In the genomic region with DNA sequence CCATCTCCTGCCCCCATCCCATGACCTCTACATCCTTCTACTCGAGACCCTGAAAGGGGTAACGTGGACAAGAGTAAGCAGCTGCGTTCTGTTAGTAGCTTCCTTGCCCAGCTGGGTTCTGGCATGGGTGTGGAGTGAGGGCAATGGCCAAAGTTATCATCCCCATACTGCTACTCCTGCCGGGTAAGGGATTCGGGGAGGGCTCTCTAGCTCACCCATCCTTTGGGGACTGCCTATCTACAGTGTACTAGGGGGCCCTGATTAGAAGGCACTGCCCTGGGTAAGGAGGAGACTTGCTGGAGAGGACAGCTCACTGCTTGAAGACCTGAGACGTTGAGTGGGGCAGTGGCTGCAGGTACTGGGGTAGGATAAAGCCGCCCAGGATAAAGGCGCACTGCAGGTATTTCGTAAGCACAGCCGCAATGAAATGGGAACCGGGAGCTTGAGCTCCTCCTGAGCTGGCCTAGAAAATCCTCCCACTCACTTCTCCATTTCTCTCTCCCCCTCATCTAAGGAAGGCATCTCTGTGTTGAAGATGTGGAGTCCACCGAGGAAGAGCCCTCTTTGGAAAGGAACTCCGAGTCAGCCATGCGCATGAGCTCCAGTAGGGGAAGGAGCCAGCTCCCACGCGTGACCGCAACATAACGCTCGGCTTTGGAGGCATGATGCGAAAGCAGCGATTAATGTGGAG, we compare ENCODE assay signal across 39 mouse cellular contexts. TPM values are rescaled to one million over a fixed set of nuclear protein-coding genes. Genes with fewer than 3 reads are reported as not detected.
A peak's percentile ranks its signal among the peaks of the same experiment; 100 is the strongest.
DNase-seq lines count a peak whose midpoint lies in the region; ATAC-seq lines count a peak whose summit lies in the region.
"Had no signal": no experiment of that assay in that cellular context is flagged by ENCODE, and none has a peak within 500 bp of the region (broad histone marks: within the 10 kb centered on the region; RNA-seq: fewer than 3 reads in every experiment).

No protein-coding gene starts in this region.

- H3K36me3 ChIP-seq in forebrain, embryonic 13.5 days (ENCODE audit: poor library complexity, severe bottlenecking) = no peaks in the 10 kb centered on the region
- H3K36me3 ChIP-seq: heart, embryonic 10.5 days; heart, embryonic 15.5 days; hindbrain, embryonic 13.5 days; kidney, embryonic 15.5 days; limb, embryonic 12.5 days; midbrain, embryonic 13.5 days had no signal

- H3K9me3 ChIP-seq in forebrain, embryonic 13.5 days (replicated peaks) = no peaks in the 10 kb centered on the region
- H3K9me3 ChIP-seq: heart, embryonic 10.5 days; heart, embryonic 15.5 days; hindbrain, embryonic 13.5 days; kidney, embryonic 15.5 days; limb, embryonic 12.5 days; megakaryocyte, embryonic 14.5 days; midbrain, embryonic 13.5 days had no signal

- DNase-seq in heart, adult 11 months = peak; percentile 64
- no peak for DNase-seq in heart, postnatal 25 days (ENCODE audit: low spot score)
- peak; percentile 10 to 15 for DNase-seq in left cerebral cortex, postnatal 14 days (ENCODE audit: low spot score in 2 of 2)
- no peak for DNase-seq in left cerebral cortex, postnatal 10 days (ENCODE audit: extremely low spot score in 1 of 2, low spot score in 2 of 2)
- DNase-seq in right cerebral cortex, postnatal 25 days = peak; percentile 14
- no peak for DNase-seq in right cerebral cortex, postnatal 4 days
- DNase-seq: adrenal gland, postnatal 14 days; cerebellum, adult 11-12 months; cerebellum, postnatal 10 days; forebrain, postnatal 0 days; gastrocnemius, postnatal 14 days; heart, postnatal 36 days; layer of hippocampus, postnatal 36 days; lung, postnatal 4 days; thymus, adult 2 months; thymus, postnatal 36 days had no signal

- no peaks in the 10 kb centered on the region for H3K4me1 ChIP-seq in forebrain, embryonic 13.5 days
- H3K4me1 ChIP-seq: heart, embryonic 10.5 days; heart, embryonic 15.5 days; hindbrain, embryonic 13.5 days; kidney, embryonic 15.5 days; limb, embryonic 12.5 days; megakaryocyte, embryonic 14.5 days; midbrain, embryonic 13.5 days had no signal

- ATAC-seq in forebrain, embryonic 13.5 days = no peak
- ATAC-seq: CD4-positive, CD25-positive, alpha-beta regulatory T cell, adult 4 months; forebrain, postnatal 0 days; intestine, embryonic 16.5 days; midbrain, embryonic 13.5 days had no signal

- no peak overlapping the region for H3K4me3 ChIP-seq in forebrain, embryonic 13.5 days
- H3K4me3 ChIP-seq: erythroblast, embryonic 14.5 days; heart, embryonic 10.5 days; heart, embryonic 15.5 days; hindbrain, embryonic 13.5 days; kidney, embryonic 15.5 days; limb, embryonic 12.5 days; megakaryocyte, embryonic 14.5 days; midbrain, embryonic 13.5 days had no signal

- no peak overlapping the region for H3K9ac ChIP-seq in forebrain, embryonic 13.5 days
- H3K9ac ChIP-seq: forebrain, postnatal 0 days; heart, embryonic 15.5 days; hindbrain, embryonic 13.5 days; kidney, embryonic 15.5 days; limb, embryonic 12.5 days; midbrain, embryonic 13.5 days had no signal

- 82% methylated on average over 21 of the region's 21 CpGs for WGBS in forebrain, embryonic 13.5 days

- no peak overlapping the region for H3K4me2 ChIP-seq in forebrain, embryonic 13.5 days
- H3K4me2 ChIP-seq: heart, embryonic 15.5 days; hindbrain, embryonic 13.5 days; kidney, embryonic 15.5 days; limb, embryonic 12.5 days; liver, embryonic 11.5 days; midbrain, embryonic 13.5 days had no signal

- no peaks in the 10 kb centered on the region for H3K27me3 ChIP-seq in forebrain, embryonic 13.5 days
- H3K27me3 ChIP-seq: heart, embryonic 15.5 days; hindbrain, embryonic 13.5 days; kidney, embryonic 15.5 days; limb, embryonic 12.5 days; megakaryocyte, embryonic 14.5 days; midbrain, embryonic 13.5 days had no signal

- no peak overlapping the region for H3K27ac ChIP-seq in forebrain, embryonic 13.5 days
- H3K27ac ChIP-seq: heart, embryonic 10.5 days; heart, embryonic 15.5 days; hindbrain, embryonic 13.5 days; kidney, embryonic 15.5 days; limb, embryonic 12.5 days; midbrain, embryonic 13.5 days; stomach, postnatal 0 days had no signal

- intact Hi-C loops in heart, postnatal 25 days (cut with DNase I) = no loop called here
- intact Hi-C loops in left cerebral cortex, postnatal 14 days (cut with DNase I) = no loop called here
- intact Hi-C loops in left cerebral cortex, postnatal 10 days (cut with DNase I) = no loop called here

RNA-seq across cellular contexts. Expression of a gene that starts 15.2 kb away (rescaled TPM):
- under 1 TPM; 0.22 to 0.31 TPM for total RNA-seq in heart, postnatal 25 days (2021)
- 1 to 10 TPM; 4.1 to 4.4 TPM for total RNA-seq in left cerebral cortex, postnatal 14 days (2021)
- 1 to 10 TPM; 1.8 to 2.6 TPM for total RNA-seq in left cerebral cortex, postnatal 10 days (2021)
- 0.21 and 0.31 TPM in 2 replicates for polyA plus RNA-seq in forebrain, embryonic 13.5 days (2015; fragmentation: Nextera tagmentation; extraction: Ambion mirVana)
- total RNA-seq: common myeloid progenitor, adult 5-6 weeks; granulocyte monocyte progenitor cell, adult 5-6 weeks; monocyte, adult 5-6 weeks had no signal
- polyA plus RNA-seq: erythroblast, embryonic 14.5 days had no signal

RNA-seq across cellular contexts. Expression of a gene that starts 36.9 kb away (rescaled TPM):
- not detected for total RNA-seq in heart, postnatal 25 days (2021)
- total RNA-seq in left cerebral cortex, postnatal 14 days (2021) = not detected
- total RNA-seq in left cerebral cortex, postnatal 10 days (2021) = not detected
- polyA plus RNA-seq in forebrain, embryonic 13.5 days (2015; fragmentation: Nextera tagmentation; extraction: Ambion mirVana) = not detected in 2 replicates
- total RNA-seq: adrenal gland, postnatal 14 days; common myeloid progenitor, adult 5-6 weeks; forebrain, postnatal 0 days; gastrocnemius, postnatal 14 days; granulocyte monocyte progenitor cell, adult 5-6 weeks; heart, postnatal 36 days; layer of hippocampus, postnatal 36 days; monocyte, adult 5-6 weeks had no signal
- polyA plus RNA-seq: CD4-positive, CD25-positive, alpha-beta regulatory T cell, adult 4 months; embryonic facial prominence, embryonic 14.5 days; erythroblast, embryonic 14.5 days; forebrain, embryonic 11.5 days; hindbrain, embryonic 13.5 days; intestine, embryonic 16.5 days; kidney, embryonic 15.5 days; large intestine, adult 2 months; limb, embryonic 12.5 days; liver, embryonic 16.5 days; lung, embryonic 16.5 days; midbrain, embryonic 13.5 days; neural tube, embryonic 14.5 days; spleen, adult 2 months; stomach, postnatal 0 days; thymus, adult 2 months had no signal

RNA-seq across cellular contexts. Expression of a gene that starts 46.5 kb away (rescaled TPM):
- total RNA-seq in heart, postnatal 25 days (2021) = 10 to 100 TPM; 19.2 to 22.0 TPM
- total RNA-seq in left cerebral cortex, postnatal 14 days (2021) = 10 to 100 TPM; 38.2 to 40.2 TPM
- 10 to 100 TPM; 41.9 to 42.0 TPM for total RNA-seq in left cerebral cortex, postnatal 10 days (2021)
- 22.5 and 24.8 TPM in 2 replicates for polyA plus RNA-seq in forebrain, embryonic 13.5 days (2015; fragmentation: Nextera tagmentation; extraction: Ambion mirVana)

Comparison
In these comparisons a context has a peak if more than half of its experiments do, and no peak if none do; other contexts are left out.
1. DNase-seq: peak in heart, adult 11 months (single experiment), left cerebral cortex, postnatal 14 days (2 of 2) and right cerebral cortex, postnatal 25 days (single experiment); none in heart, postnatal 25 days (single experiment), left cerebral cortex, postnatal 10 days (0 of 2) and right cerebral cortex, postnatal 4 days (single experiment).